Comparison of ENCODE assay signal across 24 mouse cellular contexts in genomic region chr2:30637991-30638390, GRCm38 (mm10). TPM values are rescaled to one million over a fixed set of nuclear protein-coding genes. Genes with fewer than 3 reads are reported as not detected.
DNase-seq lines count a peak whose midpoint lies in the region; ATAC-seq and TF ChIP-seq lines count a peak whose summit lies in the region.
"Had no signal": no experiment of that assay in that cellular context is flagged by ENCODE, and none has a peak within 500 bp of the region (broad histone marks: within the 10 kb centered on the region; RNA-seq: fewer than 3 reads in every experiment).

No protein-coding gene starts in this region.

- no peak overlapping the region for H3K9ac ChIP-seq in forebrain, embryonic 11.5 days (ENCODE audit: low read length)
- no peak overlapping the region for H3K9ac ChIP-seq in hindbrain, embryonic 13.5 days
- no peak overlapping the region for H3K9ac ChIP-seq in hindbrain, embryonic 16.5 days (ENCODE audit: low read depth, low read length)
- H3K9ac ChIP-seq in stomach, embryonic 14.5 days (replicated peaks; ENCODE audit: low read depth, low read length), result no peak overlapping the region
- no peak overlapping the region for H3K9ac ChIP-seq in stomach, postnatal 0 days (ENCODE audit: low read length)
- H3K9ac ChIP-seq: embryonic facial prominence, embryonic 13.5 days; heart, embryonic 15.5 days; kidney, embryonic 15.5 days; limb, embryonic 13.5 days; liver, embryonic 13.5 days; lung, embryonic 15.5 days had no signal

- no peaks in the 10 kb centered on the region for H3K27me3 ChIP-seq in forebrain, embryonic 10.5 days (ENCODE audit: poor library complexity, severe bottlenecking)
- H3K27me3 ChIP-seq in forebrain, embryonic 11.5 days (ENCODE audit: control insufficient read depth, insufficient read depth, low read length), result no peaks in the 10 kb centered on the region
- H3K27me3 ChIP-seq in hindbrain, embryonic 13.5 days, result no peaks in the 10 kb centered on the region
- no peaks in the 10 kb centered on the region for H3K27me3 ChIP-seq in hindbrain, embryonic 16.5 days (replicated peaks; ENCODE audit: control insufficient read depth, insufficient read depth, low read length)
- H3K27me3 ChIP-seq in stomach, embryonic 14.5 days (ENCODE audit: control insufficient read depth, insufficient read depth, low read length), result no peaks in the 10 kb centered on the region
- no peaks in the 10 kb centered on the region for H3K27me3 ChIP-seq in stomach, postnatal 0 days (ENCODE audit: control insufficient read depth, insufficient read depth, low read length)
- H3K27me3 ChIP-seq: embryonic facial prominence, embryonic 13.5 days; heart, embryonic 15.5 days; kidney, embryonic 15.5 days; limb, embryonic 13.5 days; lung, embryonic 15.5 days had no signal

- peaks cover 71% of the 10 kb centered on the region for H3K4me1 ChIP-seq in forebrain, embryonic 10.5 days
- H3K4me1 ChIP-seq in forebrain, embryonic 11.5 days (replicated peaks; ENCODE audit: control insufficient read depth, insufficient read depth, low read length), result peaks cover 7% of the 10 kb centered on the region; the same call in 1 of the 2 replicates
- H3K4me1 ChIP-seq in hindbrain, embryonic 13.5 days (replicated peaks), result peaks cover 38% of the 10 kb centered on the region
- H3K4me1 ChIP-seq in hindbrain, embryonic 16.5 days (ENCODE audit: control insufficient read depth, insufficient read depth, low read depth, low read length), result peaks cover 11% of the 10 kb centered on the region
- H3K4me1 ChIP-seq in stomach, embryonic 14.5 days (ENCODE audit: control insufficient read depth, insufficient read depth, low read length), result peaks cover 39% of the 10 kb centered on the region
- H3K4me1 ChIP-seq in stomach, postnatal 0 days (replicated peaks; ENCODE audit: control insufficient read depth, insufficient read depth), result no peaks in the 10 kb centered on the region; the same call in 1 of the 2 replicates

- TF ChIP-seq CTCF in stomach, postnatal 0 days (IDR thresholded peaks at IDR 0.05; ENCODE audit: low read depth), result no peak

- no peak for TF ChIP-seq EP300 in stomach, postnatal 0 days (optimal IDR thresholded peaks at IDR 0.05)

- H3K27ac ChIP-seq in forebrain, embryonic 10.5 days, result peak overlapping the region; percentile 77
- no peak overlapping the region for H3K27ac ChIP-seq in forebrain, embryonic 11.5 days (ENCODE audit: low read depth, low read length)
- H3K27ac ChIP-seq in hindbrain, embryonic 13.5 days, result 0 out of 2 replicates have a peak overlapping the region, but pooled peaks have one; percentile 53
- no peak overlapping the region for H3K27ac ChIP-seq in hindbrain, embryonic 16.5 days (ENCODE audit: low read depth, low read length)
- 0 out of 2 replicates have a peak overlapping the region, but pooled peaks have one; percentile 10 for H3K27ac ChIP-seq in stomach, embryonic 14.5 days (ENCODE audit: low read length)
- no peak overlapping the region for H3K27ac ChIP-seq in stomach, postnatal 0 days (replicated peaks)
- H3K27ac ChIP-seq: embryonic facial prominence, embryonic 13.5 days; heart, embryonic 15.5 days; limb, embryonic 13.5 days; liver, embryonic 13.5 days; lung, embryonic 15.5 days had no signal

- H3K4me3 ChIP-seq in forebrain, embryonic 10.5 days, result no peak overlapping the region
- no peak overlapping the region for H3K4me3 ChIP-seq in forebrain, embryonic 11.5 days (ENCODE audit: low read depth, low read length)
- H3K4me3 ChIP-seq in hindbrain, embryonic 13.5 days, result no peak overlapping the region
- no peak overlapping the region for H3K4me3 ChIP-seq in hindbrain, embryonic 16.5 days (ENCODE audit: low read length)
- no peak overlapping the region for H3K4me3 ChIP-seq in stomach, embryonic 14.5 days (ENCODE audit: low read depth, low read length)
- H3K4me3 ChIP-seq in stomach, postnatal 0 days (ENCODE audit: low read depth, low read length), result no peak overlapping the region
- H3K4me3 ChIP-seq: embryonic facial prominence, embryonic 13.5 days; heart, embryonic 15.5 days; kidney, embryonic 15.5 days; limb, embryonic 13.5 days; liver, embryonic 13.5 days; lung, embryonic 15.5 days; myocyte had no signal

- WGBS in forebrain, embryonic 10.5 days, result 92% methylated on average over 6 of the region's 6 CpGs
- 95% methylated on average over 6 of the region's 6 CpGs for WGBS in forebrain, embryonic 11.5 days
- 85% methylated on average over 6 of the region's 6 CpGs for WGBS in hindbrain, embryonic 13.5 days
- 74% methylated on average over 6 of the region's 6 CpGs for WGBS in hindbrain, embryonic 16.5 days
- 83% methylated on average over 6 of the region's 6 CpGs for WGBS in stomach, embryonic 14.5 days
- 87% methylated on average over 6 of the region's 6 CpGs for WGBS in stomach, postnatal 0 days

- no peak for DNase-seq in forebrain, embryonic 10.5 days (ENCODE audit: extremely low spot score, low spot score)
- DNase-seq in forebrain, embryonic 11.5 days (ENCODE audit: low spot score), result no peak
- no peak for DNase-seq in stomach, postnatal 0 days (ENCODE audit: low spot score)
- no peak for DNase-seq in lung, adult 18-20 months
- DNase-seq: adrenal gland, postnatal 10 days; cerebellum, adult 11 months; gastrocnemius, postnatal 10 days; heart, adult 18-20 months; kidney, postnatal 4 days; layer of hippocampus, adult 9-11 months; liver, embryonic 13.5 days; lung, postnatal 4 days had no signal

- no peak overlapping the region for H3K4me2 ChIP-seq in forebrain, embryonic 11.5 days (ENCODE audit: low read depth, low read length, severe bottlenecking)
- no peak overlapping the region for H3K4me2 ChIP-seq in hindbrain, embryonic 13.5 days
- H3K4me2 ChIP-seq in hindbrain, embryonic 16.5 days (ENCODE audit: low read length), result no peak overlapping the region
- H3K4me2 ChIP-seq in stomach, embryonic 14.5 days (replicated peaks; ENCODE audit: low read depth, low read length), result no peak overlapping the region
- no peak overlapping the region for H3K4me2 ChIP-seq in stomach, postnatal 0 days (replicated peaks; ENCODE audit: low read depth)
- H3K4me2 ChIP-seq: embryonic facial prominence, embryonic 13.5 days; heart, embryonic 15.5 days; kidney, embryonic 15.5 days; limb, embryonic 13.5 days; liver, embryonic 13.5 days; lung, embryonic 15.5 days had no signal

- H3K36me3 ChIP-seq in forebrain, embryonic 10.5 days (replicated peaks), result no peaks in the 10 kb centered on the region
- H3K36me3 ChIP-seq in forebrain, embryonic 11.5 days (ENCODE audit: control insufficient read depth, insufficient read depth, low read length), result no peaks in the 10 kb centered on the region
- H3K36me3 ChIP-seq in hindbrain, embryonic 13.5 days, result no peaks in the 10 kb centered on the region
- no peaks in the 10 kb centered on the region for H3K36me3 ChIP-seq in hindbrain, embryonic 16.5 days (ENCODE audit: control insufficient read depth, insufficient read depth, low read length)
- no peaks in the 10 kb centered on the region for H3K36me3 ChIP-seq in stomach, embryonic 14.5 days (ENCODE audit: control insufficient read depth, insufficient read depth, low read length)
- H3K36me3 ChIP-seq in stomach, postnatal 0 days (ENCODE audit: control insufficient read depth, insufficient read depth, low read length), result no peaks in the 10 kb centered on the region
- H3K36me3 ChIP-seq: embryonic facial prominence, embryonic 13.5 days; G1E; heart, embryonic 15.5 days; kidney, embryonic 15.5 days; limb, embryonic 13.5 days; liver, embryonic 13.5 days; lung, embryonic 15.5 days had no signal

- H3K9me3 ChIP-seq in forebrain, embryonic 10.5 days, result no peaks in the 10 kb centered on the region
- H3K9me3 ChIP-seq in forebrain, embryonic 11.5 days (ENCODE audit: control insufficient read depth, low read length), result no peaks in the 10 kb centered on the region
- no peaks in the 10 kb centered on the region for H3K9me3 ChIP-seq in hindbrain, embryonic 13.5 days
- no peaks in the 10 kb centered on the region for H3K9me3 ChIP-seq in hindbrain, embryonic 16.5 days (ENCODE audit: control insufficient read depth, low read length)
- H3K9me3 ChIP-seq in stomach, embryonic 14.5 days (ENCODE audit: control insufficient read depth, low read depth, low read length), result no peaks in the 10 kb centered on the region
- H3K9me3 ChIP-seq in stomach, postnatal 0 days (ENCODE audit: control insufficient read depth, low read length), result no peaks in the 10 kb centered on the region
- H3K9me3 ChIP-seq: embryonic facial prominence, embryonic 13.5 days; G1E; heart, embryonic 15.5 days; kidney, embryonic 15.5 days; limb, embryonic 13.5 days; liver, embryonic 13.5 days; lung, embryonic 15.5 days had no signal

- ATAC-seq in forebrain, embryonic 11.5 days (replicated peaks; ENCODE audit: low FRiP score), result no peak
- no peak for ATAC-seq in hindbrain, embryonic 13.5 days (ENCODE audit: low FRiP score)
- no peak for ATAC-seq in hindbrain, embryonic 16.5 days
- no peak for ATAC-seq in stomach, embryonic 14.5 days (ENCODE audit: insufficient number of reproducible peaks, insufficient read depth, low FRiP score, low read depth)
- no peak for ATAC-seq in stomach, postnatal 0 days (ENCODE audit: low FRiP score, low TSS enrichment)
- ATAC-seq: activated CD4-positive, CD25-positive, alpha-beta regulatory T cell, adult 4 months; intestine, postnatal 0 days had no signal

RNA-seq across cellular contexts. Expression of gene Cstad, which starts 43.2 kb away (rescaled TPM):
- 0.35 TPM in 1 of 2 replicates, not detected in the other for polyA plus RNA-seq in forebrain, embryonic 10.5 days (2016; fragmentation: Nextera tagmentation; extraction: Ambion mirVana)
- polyA plus RNA-seq in forebrain, embryonic 11.5 days (2014; fragmentation: Nextera tagmentation; extraction: Ambion mirVana), result 0.57 and 0.71 TPM in 2 replicates
- 0.77 and 0.83 TPM in 2 replicates for polyA plus RNA-seq in hindbrain, embryonic 13.5 days (2015; fragmentation: Nextera tagmentation; extraction: Ambion mirVana)
- 0.19 and 0.99 TPM in 2 replicates for polyA plus RNA-seq in hindbrain, embryonic 16.5 days (2015; fragmentation: Nextera tagmentation; extraction: Ambion mirVana)
- 1.2 and 2.1 TPM in 2 replicates for polyA plus RNA-seq in stomach, embryonic 14.5 days (2014; fragmentation: Nextera tagmentation; extraction: Ambion mirVana)
- 0.57 and 0.63 TPM in 2 replicates for polyA plus RNA-seq in stomach, postnatal 0 days (2015; fragmentation: Nextera tagmentation; extraction: Ambion mirVana)
- polyA plus RNA-seq: G1E had no signal

Comparison
In these comparisons a context has a peak if more than half of its experiments do, and no peak if none do; other contexts are left out.
1. H3K27ac ChIP-seq: peak in forebrain, embryonic 10.5 days (single experiment), hindbrain, embryonic 13.5 days (single experiment) and stomach, embryonic 14.5 days (single experiment); none in forebrain, embryonic 11.5 days (single experiment), hindbrain, embryonic 16.5 days (single experiment) and stomach, postnatal 0 days (single experiment).